Mouse (Mus musculus) cerebellum, adult 9-10 months (tissue): ENCODE results near the gene Apopt1.
A peak's percentile ranks its signal among the peaks of the same experiment; 100 is the strongest.

Experiments used
- DNase-seq: peaks from one replicate; pipeline ENCODE4 v3.0.0; 2022

The Apopt1 gene

DNA sequence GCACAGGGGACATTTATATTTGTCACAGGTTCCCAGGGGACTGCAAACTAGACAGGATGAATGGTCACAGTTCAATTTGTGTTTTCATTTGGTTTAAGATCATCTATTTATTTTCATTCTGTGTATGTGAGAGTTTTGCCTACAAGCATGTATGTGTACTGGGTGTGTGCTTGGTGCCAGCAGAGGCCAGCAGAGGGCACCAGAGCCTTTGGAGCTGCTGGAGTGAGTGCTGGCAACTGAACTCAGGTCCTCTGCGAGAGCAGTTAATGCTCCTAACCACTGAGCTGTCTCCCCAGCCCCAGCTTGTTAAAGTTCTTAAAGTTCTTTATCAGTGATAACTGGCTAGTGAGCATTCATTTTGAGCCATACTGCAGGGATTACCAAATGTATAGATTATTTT, 66.5 kb downstream of the Apopt1 start:
- DNase-seq = no peak

DNA sequence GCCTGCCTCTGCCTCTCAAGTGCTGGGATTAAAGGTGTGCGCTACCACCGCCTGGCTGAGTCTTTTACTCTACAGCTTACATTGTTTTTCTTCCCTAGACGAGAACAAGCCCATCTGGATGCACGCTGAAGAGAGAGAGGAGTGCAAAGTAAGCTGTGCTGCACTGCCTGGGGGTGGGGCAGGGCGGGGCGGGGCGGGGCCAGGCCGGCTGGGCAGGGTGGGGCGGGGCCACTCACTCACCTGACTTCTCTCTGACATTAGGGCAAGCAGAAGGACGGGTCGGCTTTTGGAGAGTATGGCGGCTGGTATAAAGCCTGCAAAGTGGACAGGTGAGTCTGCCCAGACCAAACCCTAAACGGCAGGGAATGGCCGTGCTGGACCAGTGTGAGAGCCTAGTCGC, 72.1 kb downstream of the Apopt1 start:
- no peak for DNase-seq

DNA sequence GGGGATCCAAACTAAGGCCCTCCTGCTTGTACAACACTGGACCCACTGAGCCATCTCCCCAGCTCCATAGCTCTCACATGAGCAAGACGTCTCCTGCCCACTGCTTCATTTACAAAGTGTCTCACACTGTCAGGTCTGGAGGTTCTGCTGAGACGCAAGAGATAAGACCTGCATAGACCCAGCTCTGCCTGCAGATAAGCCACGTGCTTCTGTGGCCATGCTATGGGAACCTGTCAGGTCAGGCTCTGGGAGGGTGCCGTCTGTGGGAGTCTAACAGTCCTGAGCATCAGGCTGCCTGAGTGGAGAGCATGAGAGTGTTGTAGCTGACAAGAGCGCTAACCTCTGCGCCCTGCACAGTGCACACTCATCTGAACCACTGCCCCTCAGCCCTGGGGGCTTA, 74.0 kb downstream of the Apopt1 start:
- DNase-seq = no peak

DNA sequence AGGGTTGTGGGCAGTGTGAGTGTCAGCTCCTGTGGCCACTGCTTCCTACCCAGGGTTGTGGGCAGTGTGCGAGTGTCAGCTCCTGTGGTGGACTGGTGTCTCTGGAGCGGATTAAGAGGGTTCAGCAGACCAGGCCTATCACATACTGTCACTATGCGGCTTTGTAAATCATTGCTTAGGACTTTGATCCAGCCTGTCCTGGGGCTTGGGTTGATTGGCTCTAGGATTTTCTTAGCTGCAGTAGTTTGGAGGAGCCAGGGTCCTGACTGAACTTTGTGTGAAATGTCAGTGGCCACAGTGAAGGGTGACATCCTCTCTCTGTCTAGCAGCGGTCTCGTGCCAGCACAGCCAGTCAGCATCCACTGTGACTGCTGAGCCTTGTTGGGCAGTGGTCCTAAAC, 77.0 kb downstream of the Apopt1 start:
- no peak for DNase-seq

DNA sequence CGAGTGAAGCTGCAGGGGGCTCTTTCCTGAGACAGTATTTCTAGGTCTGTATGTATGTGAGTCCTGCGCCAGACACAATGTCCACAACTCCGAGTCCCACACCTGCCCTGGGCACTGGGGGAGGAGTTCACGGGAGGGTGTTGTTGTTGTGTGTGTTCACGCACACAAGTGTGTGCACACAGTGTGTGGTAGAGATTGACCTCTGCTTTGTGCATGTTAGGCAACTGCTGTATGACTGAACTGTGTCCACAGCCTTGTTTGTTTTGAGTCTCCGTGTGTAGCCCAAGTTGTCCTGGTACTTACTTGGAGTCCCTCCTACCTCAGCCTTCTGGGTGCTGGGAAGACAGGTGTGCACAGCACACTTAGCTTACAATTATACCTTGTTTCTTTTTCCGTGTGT, 77.6 kb downstream of the Apopt1 start:
- DNase-seq = no peak

DNA sequence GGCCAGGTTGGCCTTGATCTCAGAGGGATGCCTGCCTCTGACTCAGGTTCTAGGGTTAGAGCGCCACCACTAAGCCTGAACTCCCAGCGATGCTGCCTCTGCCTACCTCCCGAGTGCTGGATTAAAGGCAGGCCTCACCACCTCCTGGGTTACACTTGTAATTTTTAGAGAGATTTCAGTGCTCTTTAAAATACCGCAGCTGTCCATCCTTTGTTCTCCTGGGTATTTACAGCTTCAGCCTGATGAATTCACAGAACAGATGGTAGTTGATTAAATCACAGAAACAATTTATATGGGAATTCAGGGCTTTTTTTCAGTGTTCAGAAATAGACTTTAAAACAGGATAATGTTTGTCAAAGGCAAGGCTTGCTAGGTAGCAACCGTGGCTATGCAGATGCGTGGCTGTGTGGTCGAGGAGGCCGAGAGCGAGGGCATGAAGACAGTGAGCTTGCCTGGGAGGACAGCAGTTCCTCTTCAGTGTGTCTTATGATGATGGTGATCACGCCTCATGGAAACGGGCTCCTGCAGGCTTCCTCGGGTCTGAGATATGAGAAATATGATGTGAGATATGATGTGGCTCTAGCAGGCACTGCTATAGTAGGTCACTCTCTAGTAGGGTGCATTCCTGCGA, 78.5 kb downstream of the Apopt1 start:
- DNase-seq = no peak

DNA sequence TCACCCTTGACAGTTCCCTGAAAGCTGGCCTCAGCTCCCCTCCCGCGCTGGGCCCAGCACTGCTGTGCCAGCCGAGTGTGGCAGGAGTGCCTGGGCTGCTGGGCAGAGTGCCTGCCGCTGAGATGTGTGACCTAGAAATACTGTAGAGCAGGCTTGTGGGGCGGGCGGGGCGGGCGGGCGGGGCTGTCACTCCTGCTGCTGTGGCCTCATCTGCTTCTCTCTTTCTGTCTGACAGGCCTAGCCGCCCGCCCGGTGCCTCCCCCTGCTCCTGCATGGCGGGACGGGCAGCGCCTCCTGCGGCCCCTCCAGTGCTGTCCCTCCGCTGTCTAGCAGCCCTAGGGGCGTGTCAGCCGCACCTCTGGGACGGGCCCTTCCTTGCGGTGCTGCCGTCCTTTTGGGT, 81.0 kb downstream of the Apopt1 start:
- no peak for DNase-seq

DNA sequence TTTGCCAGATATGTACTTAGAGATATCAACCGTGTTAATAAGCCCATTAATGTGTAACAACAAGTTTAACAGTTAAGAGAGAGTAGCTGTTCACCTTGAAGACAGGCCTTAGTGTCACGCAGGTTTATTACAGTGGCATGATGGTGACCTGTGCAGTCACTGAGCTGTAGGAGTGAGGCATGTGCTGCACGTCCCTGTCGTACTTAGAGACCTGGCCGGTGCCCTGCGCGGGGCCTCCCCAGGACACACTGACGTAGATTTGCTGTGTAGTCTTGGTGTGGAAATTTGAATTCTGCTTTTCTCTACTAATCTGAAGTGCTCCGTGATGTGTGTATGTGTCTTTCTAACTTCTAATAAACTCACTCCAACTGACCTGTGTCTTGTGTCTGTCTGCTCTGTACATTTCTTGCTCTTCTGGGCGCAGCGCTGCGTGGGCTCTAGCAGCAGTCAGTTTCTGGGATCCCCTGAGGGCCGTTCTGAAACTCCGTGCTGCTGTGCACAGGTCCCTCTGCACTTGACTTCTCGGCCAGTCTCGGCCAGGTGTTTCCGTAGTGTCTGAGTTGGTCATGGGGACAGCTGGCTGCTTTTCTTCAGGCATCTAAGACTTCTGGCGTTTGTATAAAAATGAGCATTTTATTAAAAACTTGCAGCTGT, 81.6 kb downstream of the Apopt1 start:
- DNase-seq = no peak

DNA sequence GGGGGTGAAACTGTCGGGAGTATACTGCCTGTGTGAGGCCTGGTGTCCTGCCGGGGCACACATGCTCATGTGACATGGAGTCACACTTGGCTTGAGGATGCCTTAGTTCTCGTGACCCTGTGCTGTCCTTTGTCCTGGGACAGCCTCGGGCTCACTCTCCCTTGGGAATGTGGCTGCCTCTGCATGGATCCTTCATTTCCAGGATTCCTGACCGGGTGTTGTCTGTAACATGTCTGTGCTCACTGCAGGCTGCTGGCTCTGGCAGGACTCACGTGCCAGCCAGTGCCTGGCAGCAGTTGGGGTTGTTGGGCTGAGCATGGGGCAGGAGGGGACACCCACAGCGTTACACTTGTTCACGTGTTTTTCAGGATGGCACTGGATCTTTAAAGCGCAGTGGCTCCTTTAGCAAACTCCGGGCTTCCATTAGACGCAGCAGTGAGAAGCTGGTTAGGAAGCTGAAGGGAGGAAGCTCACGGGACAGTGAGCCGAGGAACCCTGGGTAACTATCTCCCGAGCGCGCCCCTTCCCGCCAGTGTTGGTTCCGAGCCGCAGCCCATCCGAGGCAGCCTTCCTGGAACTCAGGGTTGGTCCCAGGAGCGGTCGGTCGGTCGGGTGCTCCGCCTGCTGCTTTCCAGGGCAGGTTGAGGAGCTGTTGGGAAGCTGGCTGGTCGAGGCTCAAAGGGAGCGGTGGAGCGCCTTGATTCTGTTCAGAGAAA, 82.3 kb downstream of the Apopt1 start:
- peak; percentile 75 for DNase-seq

DNA sequence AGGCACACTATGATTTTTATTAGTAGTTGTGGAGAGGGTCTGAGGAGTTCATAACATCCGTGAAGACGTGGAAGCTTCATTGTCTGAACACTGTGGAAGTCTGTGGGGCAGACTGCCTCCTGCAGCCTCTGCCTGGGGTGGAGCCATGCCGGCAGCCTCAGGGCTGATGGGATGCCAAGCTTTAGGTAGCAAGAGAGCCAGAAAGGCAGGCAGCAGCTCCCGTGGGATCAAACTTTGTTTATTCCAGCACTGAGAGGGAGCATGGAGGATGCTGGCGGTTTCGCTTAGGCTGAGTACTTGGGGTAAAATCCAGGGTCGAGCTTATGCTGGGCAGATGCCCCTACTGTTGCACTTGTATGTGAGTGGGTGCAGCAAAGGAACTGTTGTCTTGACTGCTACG, 84.2 kb downstream of the Apopt1 start:
- DNase-seq = no peak

DNA sequence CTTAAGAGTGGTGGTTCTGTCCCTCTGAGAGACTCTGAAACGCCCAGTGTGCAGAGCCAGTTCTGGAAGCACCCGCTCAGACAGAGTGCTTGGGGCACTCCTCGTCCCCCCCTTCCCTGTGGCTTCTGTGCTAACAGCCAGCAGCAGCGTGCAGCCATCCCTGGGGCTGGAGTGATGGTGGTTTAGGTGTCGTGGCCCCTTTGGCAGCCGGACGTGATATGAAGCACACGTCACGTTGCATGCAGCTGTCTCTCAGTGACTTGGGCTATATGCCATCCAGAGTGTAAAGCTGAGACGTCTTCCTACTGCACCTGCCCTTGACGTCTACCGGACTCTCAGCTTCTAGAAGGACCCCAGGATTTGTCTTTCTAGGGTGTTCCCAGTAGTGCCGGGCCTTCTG, 85.4 kb downstream of the Apopt1 start:
- no peak for DNase-seq

DNA sequence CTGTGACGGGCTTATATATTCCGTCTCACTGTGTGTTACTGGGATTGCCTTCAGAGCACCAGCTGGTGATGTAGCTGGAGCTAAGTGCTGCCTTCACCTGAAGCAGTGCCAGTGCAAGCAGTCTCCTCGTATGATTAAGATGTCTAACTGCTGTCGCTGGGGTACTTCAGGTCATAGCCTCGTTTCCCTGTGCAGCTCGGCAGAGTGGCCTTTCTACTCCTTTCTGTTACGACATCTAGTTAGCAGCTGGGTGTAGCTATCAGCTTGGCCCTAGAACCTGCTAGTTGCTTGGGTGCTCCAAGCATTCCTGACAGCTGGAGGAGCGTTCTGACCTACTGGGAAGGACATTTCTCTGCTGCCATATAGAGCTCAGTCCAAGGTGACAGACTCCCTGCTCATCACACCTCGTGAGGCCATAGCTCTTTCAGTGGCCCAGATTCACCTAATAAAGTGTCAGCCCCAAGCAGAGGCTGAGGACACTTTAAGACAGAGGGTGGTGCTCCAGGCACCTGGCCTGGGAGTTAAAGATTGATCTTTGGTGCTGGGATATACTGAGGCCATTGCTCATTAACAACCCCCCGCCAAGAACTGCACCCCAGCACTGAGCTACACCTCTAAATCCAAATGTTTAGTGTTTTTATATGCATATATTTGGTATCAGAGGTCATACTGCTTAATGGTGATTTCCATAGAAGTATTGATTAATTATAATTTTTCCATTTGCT, 87.6 kb downstream of the Apopt1 start:
- no peak for DNase-seq

DNA sequence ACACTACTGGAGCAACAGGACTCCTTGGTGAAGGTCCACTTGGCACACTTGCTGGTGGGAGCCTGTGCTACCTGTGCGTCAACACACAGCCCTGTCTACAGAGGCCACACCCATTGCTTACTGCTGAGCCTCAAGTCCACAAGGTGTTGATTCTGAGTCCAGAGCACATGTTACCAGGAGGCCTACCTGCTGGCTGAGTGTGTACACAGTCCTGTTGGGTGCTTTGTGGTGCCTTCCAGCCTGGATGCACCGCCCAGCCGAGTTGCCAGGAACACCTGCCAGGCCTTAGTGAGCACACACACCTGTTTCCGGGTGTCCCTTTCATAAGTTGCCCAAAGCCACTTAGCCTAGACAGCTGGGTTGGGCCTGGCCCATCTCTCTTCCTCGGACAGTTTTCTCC, 90.5 kb downstream of the Apopt1 start:
- DNase-seq = no peak
